Mouse (Mus musculus) myocyte (in vitro differentiated cells): Measurements from ENCODE around the gene Psd.

ENCODE experiments used
- E2F4 ChIP-seq: IDR thresholded peaks from one replicate; pipeline ENCODE4 v1.6.1; 2011; ENCODE audit warnings: mild to moderate bottlenecking, control low read depth, moderate library complexity; ENCODE audit not compliant: insufficient read depth
- MAX ChIP-seq: IDR thresholded peaks from one replicate; pipeline ENCODE4 v1.6.1; 2011; ENCODE audit warnings: low read depth, mild to moderate bottlenecking, control low read depth
- MYOD1 ChIP-seq, 3 experiments: IDR thresholded peaks; one replicate each; pipeline ENCODE4 v1.6.1; 2011; ENCODE audit warnings: control low read depth in 2 of 3, low read depth in 2 of 3, mild to moderate bottlenecking in 2 of 3, moderate library complexity in 1 of 3; ENCODE audit not compliant: insufficient read length in 2 of 3, control insufficient read depth in 1 of 3
- MYOG ChIP-seq, 3 experiments: IDR thresholded peaks; one replicate each; pipeline ENCODE4 v1.6.1; 2011; ENCODE audit warnings: control low read depth in 2 of 3, low read depth in 2 of 3, mild to moderate bottlenecking in 2 of 3; ENCODE audit not compliant: insufficient read length in 2 of 3, control insufficient read depth in 1 of 3, insufficient read depth in 1 of 3
- POLR2A ChIP-seq: IDR thresholded peaks from one replicate; pipeline ENCODE4 v1.6.1; 2011; ENCODE audit warnings: low read depth, mild to moderate bottlenecking, control low read depth, moderate library complexity; ENCODE audit not compliant: insufficient read length
- TCF12 ChIP-seq: IDR thresholded peaks from one replicate; pipeline ENCODE4 v1.6.1; 2011; ENCODE audit warnings: mild to moderate bottlenecking, control low read depth; ENCODE audit not compliant: poor library complexity, insufficient read depth, severe bottlenecking
- USF1 ChIP-seq: IDR thresholded peaks from one replicate; pipeline ENCODE4 v1.6.1; 2011; ENCODE audit warnings: low read depth, mild to moderate bottlenecking, control low read depth, moderate library complexity

GRCm38 (mm10) chr19:46312566-46312965 lies 14.4 kb downstream of the Psd start:
- TF ChIP-seq E2F4, result no peak
- no peak for TF ChIP-seq MYOG (IDR thresholded peaks at IDR 0.05; ENCODE audit: control insufficient read depth in 1 of 3, insufficient read depth in 1 of 3, insufficient read length in 2 of 3, low read depth in 2 of 3)
- TF ChIP-seq POLR2A, result no peak
- no peak for TF ChIP-seq TCF12
- no peak for TF ChIP-seq MYOD1 (IDR thresholded peaks at IDR 0.05; ENCODE audit: control insufficient read depth in 1 of 3, insufficient read length in 2 of 3, low read depth in 2 of 3)
- no peak for TF ChIP-seq MAX
- no peak for TF ChIP-seq USF1
